Mouse (Mus musculus) midbrain, postnatal 0 days (tissue): ENCODE data around the gene Kif1a. TPM values are rescaled to one million over a fixed set of nuclear protein-coding genes. Genes with fewer than 3 reads are reported as not detected.
A peak's percentile ranks its signal among the peaks of the same experiment; 100 is the strongest.

Source experiments
- ATAC-seq: fragments of 200-750 bp; cut with Nextera tagmentation; 2 replicates; pipeline ENCODE4 v1.8.0; 2017; ENCODE audit warnings: moderate number of reproducible peaks, mild to moderate bottlenecking, moderate TSS enrichment, moderate library complexity; ENCODE audit not compliant: low FRiP score
- DNase-seq: peaks from one replicate; pipeline ENCODE4 v3.0.0-alpha.2; 2015; ENCODE audit warnings: low spot score
- H3K27ac ChIP-seq: fragments of 300-500 bp; sonication (generic); 2 replicates; pipeline ENCODE4 v1.5.1; 2014; ENCODE audit warnings: low read depth, mild to moderate bottlenecking, low read length, mixed read lengths
- H3K27me3 ChIP-seq: fragments of 300-500 bp; sonication (generic); 2 replicates; pipeline ENCODE4 v1.6.1; 2014; ENCODE audit warnings: low read length, control low read depth, mixed read lengths; ENCODE audit not compliant: insufficient read depth
- H3K36me3 ChIP-seq: fragments of 300-500 bp; sonication (generic); 2 replicates; pipeline ENCODE4 v1.6.1; 2014; ENCODE audit warnings: low read length, control low read depth, mixed read lengths; ENCODE audit not compliant: insufficient read depth
- H3K4me1 ChIP-seq: fragments of 300-500 bp; sonication (generic); 2 replicates; pipeline ENCODE4 v1.6.1; 2014; ENCODE audit warnings: mild to moderate bottlenecking, control low read depth, antibody characterized with exemption, low read length, mixed read lengths; ENCODE audit not compliant: insufficient read depth
- H3K4me2 ChIP-seq: fragments of 300-500 bp; sonication (generic); 2 replicates; pipeline ENCODE4 v1.6.1; 2014; ENCODE audit warnings: low read depth, mild to moderate bottlenecking, low read length, mixed read lengths; ENCODE audit not compliant: poor library complexity, severe bottlenecking
- H3K4me3 ChIP-seq: fragments of 300-500 bp; sonication (generic); 2 replicates; pipeline ENCODE4 v1.5.1; 2014; ENCODE audit warnings: low read depth, mild to moderate bottlenecking, low read length, moderate library complexity
- H3K9ac ChIP-seq: fragments of 300-500 bp; sonication (generic); replicated peaks from 2 replicates; pipeline ENCODE4 v1.6.1; 2014; ENCODE audit warnings: mild to moderate bottlenecking, low read length, moderate library complexity, mixed read lengths; ENCODE audit not compliant: poor library complexity, severe bottlenecking
- H3K9me3 ChIP-seq: fragments of 300-500 bp; sonication (generic); 2 replicates; pipeline ENCODE4 v1.6.1; 2016; ENCODE audit warnings: low read length, control low read depth
- CTCF ChIP-seq: IDR thresholded peaks from 2 replicates; pipeline ENCODE4 v1.5.1; 2016; ENCODE audit warnings: antibody characterized with exemption, mild to moderate bottlenecking
- WGBS: fragments of 180-500 bp; shearing (Covaris S2); extraction: QIAGEN DNeasy Blood & Tissue Kit; methylation state at CpG from one replicate; pipeline ENCODE4 v1.1.7; 2014; 5-methylcytosine and 5-hydroxymethylcytosine counted together
- polyA plus RNA-seq: library from polyadenylated mRNA; unstranded; fragments of >200 nt; fragmentation: Nextera tagmentation; extraction: Ambion mirVana; gene quantifications from 2 replicates; pipeline ENCODE4 v1.2.1, GENCODE M21; 2015
- total RNA-seq: library from RNA; depleted of rRNA; stranded (reverse); fragments of >200 nt; gene quantifications from 2 replicates; pipeline ENCODE4 v1.2.3, GENCODE M21; 2014

Gene Kif1a
- total and polyA plus RNA-seq, 2 experiments from 2014 or later, result 677 to 716 TPM

DNA sequence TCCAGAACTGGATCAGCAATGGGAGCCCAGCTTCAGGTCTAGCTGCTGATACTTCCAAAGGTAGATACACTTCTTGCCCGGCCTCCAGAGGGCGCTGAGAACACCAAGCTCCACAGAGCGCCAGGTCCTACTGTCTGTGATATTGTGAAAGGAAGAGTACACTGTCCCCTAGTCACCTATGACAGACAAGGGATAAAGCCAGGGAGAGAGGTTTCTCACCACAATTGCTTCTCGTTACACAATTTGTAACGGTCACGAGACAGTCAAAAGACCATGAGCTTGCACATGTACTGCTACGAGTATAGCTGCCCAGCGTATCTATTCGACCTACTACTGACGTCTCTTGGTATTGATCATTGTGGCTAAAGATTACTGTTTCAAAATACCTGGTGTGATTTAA, 72.4 kb downstream of the Kif1a start:
- no peak overlapping the region for H3K4me2 ChIP-seq
- H3K36me3 ChIP-seq, result peaks cover 78% of the 10 kb centered on the region
- TF ChIP-seq CTCF, result peak; percentile 31; the same call in 1 of the 2 replicates
- no peaks in the 10 kb centered on the region for H3K9me3 ChIP-seq
- ATAC-seq (no peak), DNase-seq (no peak)
- H3K27ac ChIP-seq, result no peak overlapping the region
- no peak overlapping the region for H3K9ac ChIP-seq
- H3K4me1 ChIP-seq, result no peaks in the 10 kb centered on the region
- 94% methylated on average over 10 of the region's 10 CpGs for WGBS
- H3K4me3 ChIP-seq, result no peak overlapping the region
- no peaks in the 10 kb centered on the region for H3K27me3 ChIP-seq

DNA sequence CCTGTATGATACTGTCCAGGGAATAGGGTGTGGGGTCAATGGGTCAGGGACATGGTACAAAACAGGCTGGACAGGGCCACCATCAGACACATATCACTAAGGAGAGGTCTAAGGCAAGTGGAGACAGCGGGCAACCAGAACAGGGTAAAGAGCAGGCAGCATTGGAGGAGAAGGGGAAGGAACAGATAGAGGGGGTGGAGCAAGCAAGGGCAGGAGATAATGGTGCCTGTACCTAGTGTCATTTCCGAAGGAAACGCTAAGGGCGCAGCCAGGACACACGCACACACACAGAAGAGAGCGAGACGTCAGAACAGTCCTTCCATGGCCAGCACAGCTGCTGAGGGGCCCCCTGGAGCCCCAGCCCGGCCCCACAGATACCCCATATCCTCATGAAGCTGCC, 75.2 kb downstream of the Kif1a start:
- Histone ChIP-seq H3K9ac (no peak overlapping the region), H3K4me2 (no peak overlapping the region), H3K27me3 (no peaks in the 10 kb centered on the region), H3K27ac (no peak overlapping the region), H3K4me1 (no peaks in the 10 kb centered on the region), H3K36me3 (peaks cover 83% of the 10 kb centered on the region), H3K4me3 (no peak overlapping the region), H3K9me3 (no peaks in the 10 kb centered on the region)
- 96% methylated on average over 8 of the region's 8 CpGs for WGBS
- no peak for TF ChIP-seq CTCF
- DNase-seq, result no peak
- ATAC-seq, result no peak

DNA sequence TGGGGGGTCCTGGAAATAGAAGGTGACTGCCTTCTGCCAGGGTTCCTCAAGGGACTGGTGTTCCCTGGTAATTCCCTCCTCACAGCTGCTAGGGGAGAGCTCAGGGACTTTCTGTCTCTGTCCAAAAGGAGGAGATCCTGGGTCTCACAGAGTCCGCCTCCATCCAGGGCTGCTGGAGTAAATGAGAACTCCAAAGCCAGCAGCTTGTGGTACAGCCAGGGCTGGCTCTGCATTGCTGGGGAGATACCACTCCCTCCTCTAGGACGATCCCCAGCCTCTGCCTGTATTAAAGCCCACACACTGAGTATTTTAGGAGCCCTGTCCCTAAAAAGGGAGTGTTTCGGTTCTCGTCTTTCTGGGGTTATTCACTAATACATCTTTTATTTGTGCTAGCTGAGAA, 81.1 kb downstream of the Kif1a start:
- H3K36me3 ChIP-seq, result peaks cover 88% of the 10 kb centered on the region
- H3K4me1 ChIP-seq, result no peaks in the 10 kb centered on the region
- no peak overlapping the region for H3K4me3 ChIP-seq
- no peak for ATAC-seq
- TF ChIP-seq CTCF, result no peak
- WGBS, result 86% methylated on average over 4 of the region's 4 CpGs
- H3K27ac ChIP-seq, result no peak overlapping the region
- no peak for DNase-seq
- no peak overlapping the region for H3K4me2 ChIP-seq
- H3K27me3 ChIP-seq, result no peaks in the 10 kb centered on the region
- H3K9me3 ChIP-seq, result no peaks in the 10 kb centered on the region
- no peak overlapping the region for H3K9ac ChIP-seq

DNA sequence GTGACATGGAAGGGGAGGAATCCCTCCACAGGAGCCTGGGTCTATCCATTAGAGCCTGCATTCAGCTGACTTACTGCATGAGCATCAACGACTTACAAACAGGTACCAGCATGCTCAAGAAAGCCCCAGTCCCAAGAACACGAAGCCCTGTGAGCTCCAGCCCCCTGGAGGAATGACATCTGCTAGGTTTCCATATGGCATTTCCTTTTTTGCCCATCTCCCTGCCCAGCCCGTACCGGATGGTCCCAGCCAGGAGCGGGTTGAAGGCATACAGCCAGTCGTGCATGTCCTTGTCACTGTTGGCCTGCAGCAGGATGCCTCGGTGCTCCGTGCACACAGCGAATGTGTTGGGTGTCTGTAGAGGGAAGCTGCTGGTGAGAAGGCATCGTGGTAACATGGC, 83.0 kb downstream of the Kif1a start:
- Histone ChIP-seq H3K36me3 (peaks cover 70% of the 10 kb centered on the region), H3K9me3 (no peaks in the 10 kb centered on the region), H3K9ac (no peak overlapping the region), H3K4me3 (no peak overlapping the region), H3K27me3 (no peaks in the 10 kb centered on the region), H3K27ac (no peak overlapping the region), H3K4me2 (no peak overlapping the region), H3K4me1 (no peaks in the 10 kb centered on the region)
- WGBS, result 88% methylated on average over 10 of the region's 10 CpGs
- ATAC-seq, result no peak
- no peak for DNase-seq
- no peak for TF ChIP-seq CTCF

DNA sequence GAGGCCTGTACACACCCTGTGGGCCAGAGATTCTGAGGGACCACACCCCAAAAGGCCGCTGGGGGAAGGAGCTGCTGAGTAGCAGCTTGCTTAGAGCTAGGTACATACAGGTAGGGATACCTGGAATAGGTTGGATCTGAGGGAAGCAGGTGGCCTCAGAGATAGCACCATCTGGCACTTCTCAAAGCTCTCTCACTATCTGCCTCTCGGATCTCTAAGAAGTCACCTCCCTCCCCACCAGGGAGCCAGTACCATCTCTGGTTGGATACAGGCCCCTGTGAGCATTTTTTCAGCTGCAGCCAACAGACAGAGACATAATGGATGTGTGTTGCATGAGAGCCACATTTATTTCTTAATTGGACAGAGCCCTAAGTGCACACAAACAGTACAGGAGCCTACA, 86.6 kb downstream of the Kif1a start:
- no peak overlapping the region for H3K27ac ChIP-seq
- DNase-seq (no peak), ATAC-seq (no peak)
- no peaks in the 10 kb centered on the region for H3K9me3 ChIP-seq
- TF ChIP-seq CTCF, result no peak
- no peak overlapping the region for H3K4me3 ChIP-seq
- no peak overlapping the region for H3K4me2 ChIP-seq
- no peaks in the 10 kb centered on the region for H3K27me3 ChIP-seq
- WGBS, result 57% methylated on average over 2 of the region's 2 CpGs
- H3K36me3 ChIP-seq, result peaks cover 34% of the 10 kb centered on the region
- H3K9ac ChIP-seq, result no peak overlapping the region
- H3K4me1 ChIP-seq, result no peaks in the 10 kb centered on the region

DNA sequence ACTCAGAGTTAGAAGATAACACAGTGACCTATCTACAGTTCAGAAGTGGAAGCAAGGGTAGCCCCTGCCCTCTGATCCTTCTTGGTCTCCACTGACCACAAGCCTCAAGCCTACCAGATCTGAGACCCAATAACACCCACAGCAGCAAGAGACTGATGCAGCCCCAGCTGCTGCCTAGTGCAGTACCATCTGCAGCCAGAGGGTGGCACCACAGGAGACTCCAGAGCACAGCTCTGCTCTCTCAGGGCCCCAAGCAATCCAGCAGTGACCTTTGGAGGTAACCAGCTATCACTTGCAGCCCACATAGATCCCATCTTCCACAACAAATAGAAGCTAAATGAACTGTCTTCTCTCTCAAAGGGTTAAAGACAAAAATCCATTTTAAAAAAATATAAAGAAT, 87.3 kb downstream of the Kif1a start:
- no peak overlapping the region for H3K4me2 ChIP-seq

More for the DNA sequence above, 87.3 kb downstream of the Kif1a start:
- peaks cover 27% of the 10 kb centered on the region for H3K36me3 ChIP-seq
- H3K9me3 ChIP-seq, result no peaks in the 10 kb centered on the region
- no peaks in the 10 kb centered on the region for H3K4me1 ChIP-seq
- DNase-seq (peak; percentile 69), ATAC-seq (peak; percentile 54; the same call in 1 of the 2 replicates)
- H3K27ac ChIP-seq, result no peak overlapping the region
- no peak overlapping the region for H3K4me3 ChIP-seq
- H3K9ac ChIP-seq, result no peak overlapping the region
- peak; percentile 88 for TF ChIP-seq CTCF
- H3K27me3 ChIP-seq, result no peaks in the 10 kb centered on the region
